Mouse (Mus musculus): Measurements from ENCODE around the gene Vmn1r152. TPM values are rescaled to one million over a fixed set of nuclear protein-coding genes. Genes with fewer than 3 reads are reported as not detected.
"Not testable (repeated sequence)": the region's sequence is repeated elsewhere in the genome, so short reads cannot be mapped to it uniquely, and the experiment has no call there.

Vmn1r152 gene
- not detected in 2 replicates for polyA plus RNA-seq (2015; fragmentation: Nextera tagmentation; extraction: Ambion mirVana)

- H3K9ac ChIP-seq; H3K4me3 ChIP-seq (replicated peaks); H3K4me2 ChIP-seq (replicated peaks); H3K4me1 ChIP-seq (replicated peaks); H3K36me3 ChIP-seq; H3K27me3 ChIP-seq (replicated peaks); ATAC-seq; H3K9me3 ChIP-seq; H3K27ac ChIP-seq: not testable (repeated sequence)
- WGBS = no CpG with 5 or more reads among the region's 3 CpGs
Observed at GRCm38 (mm10) chr7:22522667-22523066, at the start of gene Vmn1r152. Vmn1r152 (plus strand) TSS chr7:22522967.

DNA sequence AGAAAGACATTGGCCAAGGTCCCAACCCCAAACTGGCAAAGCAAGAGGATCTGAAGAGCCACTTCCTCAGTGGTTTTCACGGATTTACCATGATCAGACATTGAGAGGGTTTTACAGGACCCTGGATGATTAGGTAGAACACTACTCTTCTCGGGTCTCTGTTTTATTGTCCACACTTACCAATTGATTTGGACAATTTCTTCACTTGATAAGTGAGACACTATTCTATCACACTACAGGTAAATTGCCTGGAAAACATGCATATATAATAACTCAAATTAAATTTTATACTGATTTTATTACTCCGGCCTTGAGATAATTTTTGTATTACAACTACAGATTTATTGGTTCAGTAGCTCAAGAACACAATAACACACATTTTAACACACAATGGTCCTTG, 23.2 kb upstream of the Vmn1r152 start, which contains the start of gene Vmn1r151:
Vmn1r151 (minus strand) TSS at position 101 of the 400 bp plus-strand sequence.
- not testable (repeated sequence) for H3K27me3 ChIP-seq (replicated peaks); H3K9me3 ChIP-seq; H3K4me1 ChIP-seq (replicated peaks); H3K9ac ChIP-seq; H3K4me2 ChIP-seq (replicated peaks); ATAC-seq; H3K36me3 ChIP-seq; H3K4me3 ChIP-seq (replicated peaks); H3K27ac ChIP-seq
- 51% methylated on average over 2 of the region's 3 CpGs for WGBS

DNA sequence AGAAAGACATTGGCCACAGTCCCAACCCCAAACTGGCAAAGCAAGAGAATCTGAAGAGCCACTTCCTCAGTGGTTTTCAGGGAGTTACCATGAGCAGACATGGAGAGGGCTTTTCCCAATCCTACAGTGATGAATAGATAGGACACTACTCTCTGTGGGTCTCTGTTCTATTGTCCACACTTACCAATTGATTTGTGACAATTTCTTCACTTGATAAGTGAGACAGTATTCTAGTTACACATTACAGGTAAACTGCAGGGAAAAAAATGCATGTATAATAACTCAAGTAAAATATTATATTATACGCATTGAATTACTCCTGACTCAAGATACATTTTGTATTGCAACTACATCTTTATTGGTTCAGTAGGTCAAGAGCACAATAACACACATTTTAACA, 12.0 kb downstream of the Vmn1r152 start, which contains the start of gene Gm8677:
Gm8677 (minus strand) TSS at position 101 of the 400 bp plus-strand sequence.
- not testable (repeated sequence) for ATAC-seq; H3K9me3 ChIP-seq; H3K27ac ChIP-seq; H3K27me3 ChIP-seq (replicated peaks); H3K4me3 ChIP-seq (replicated peaks); H3K9ac ChIP-seq; H3K4me1 ChIP-seq (replicated peaks); H3K36me3 ChIP-seq; H3K4me2 ChIP-seq (replicated peaks)
- no CpG with 5 or more reads among the region's 1 CpGs for WGBS

GRCm38 (mm10) chr7:22565243-22565642, 42.5 kb downstream of the Vmn1r152 start, which contains the start of gene Gm4201:
Gm4201 (minus strand) TSS chr7:22565343.
- not testable (repeated sequence) for H3K9ac ChIP-seq; H3K4me1 ChIP-seq (replicated peaks); ATAC-seq; H3K4me2 ChIP-seq (replicated peaks); H3K4me3 ChIP-seq (replicated peaks); H3K27ac ChIP-seq; H3K36me3 ChIP-seq; H3K9me3 ChIP-seq; H3K27me3 ChIP-seq (replicated peaks)
- no CpG with 5 or more reads among the region's 3 CpGs for WGBS

Other genes with a start within 250 kb of the Vmn1r152 start
- gene Gm4187, start 193.2 kb upstream of the Vmn1r152 start, polyA plus RNA-seq (2015; fragmentation: Nextera tagmentation; extraction: Ambion mirVana) = not detected in 2 replicates
- not detected in 2 replicates for gene Gm8660, start 151.9 kb upstream of the Vmn1r152 start, polyA plus RNA-seq (2015; fragmentation: Nextera tagmentation; extraction: Ambion mirVana)
- not detected in 2 replicates for gene Vmn1r148, start 109.4 kb upstream of the Vmn1r152 start, polyA plus RNA-seq (2015; fragmentation: Nextera tagmentation; extraction: Ambion mirVana)
- gene Vmn1r149, start 84.7 kb upstream of the Vmn1r152 start, polyA plus RNA-seq (2015; fragmentation: Nextera tagmentation; extraction: Ambion mirVana) = not detected in 2 replicates
- gene Gm10665, start 58.9 kb upstream of the Vmn1r152 start, polyA plus RNA-seq (2015; fragmentation: Nextera tagmentation; extraction: Ambion mirVana) = not detected in 2 replicates
- not detected in 2 replicates for gene Vmn1r151, start 23.3 kb upstream of the Vmn1r152 start, polyA plus RNA-seq (2015; fragmentation: Nextera tagmentation; extraction: Ambion mirVana)
- gene Gm8677, start 11.9 kb downstream of the Vmn1r152 start, polyA plus RNA-seq (2015; fragmentation: Nextera tagmentation; extraction: Ambion mirVana) = not detected in 2 replicates
- not detected in 2 replicates for gene Gm4201, start 42.4 kb downstream of the Vmn1r152 start, polyA plus RNA-seq (2015; fragmentation: Nextera tagmentation; extraction: Ambion mirVana)
- not detected in 2 replicates for gene Gm4565, start 65.2 kb downstream of the Vmn1r152 start, polyA plus RNA-seq (2015; fragmentation: Nextera tagmentation; extraction: Ambion mirVana)
- not detected in 2 replicates for gene Vmn1r155, start 135.1 kb downstream of the Vmn1r152 start, polyA plus RNA-seq (2015; fragmentation: Nextera tagmentation; extraction: Ambion mirVana)
- not detected in 2 replicates for gene Gm8693, start 169.3 kb downstream of the Vmn1r152 start, polyA plus RNA-seq (2015; fragmentation: Nextera tagmentation; extraction: Ambion mirVana)
- gene Gm4567, start 196.7 kb downstream of the Vmn1r152 start, polyA plus RNA-seq (2015; fragmentation: Nextera tagmentation; extraction: Ambion mirVana) = not detected in 2 replicates
- not detected in 2 replicates for gene Vmn1r157, start 238.7 kb downstream of the Vmn1r152 start, polyA plus RNA-seq (2015; fragmentation: Nextera tagmentation; extraction: Ambion mirVana)